In the genomic region with DNA sequence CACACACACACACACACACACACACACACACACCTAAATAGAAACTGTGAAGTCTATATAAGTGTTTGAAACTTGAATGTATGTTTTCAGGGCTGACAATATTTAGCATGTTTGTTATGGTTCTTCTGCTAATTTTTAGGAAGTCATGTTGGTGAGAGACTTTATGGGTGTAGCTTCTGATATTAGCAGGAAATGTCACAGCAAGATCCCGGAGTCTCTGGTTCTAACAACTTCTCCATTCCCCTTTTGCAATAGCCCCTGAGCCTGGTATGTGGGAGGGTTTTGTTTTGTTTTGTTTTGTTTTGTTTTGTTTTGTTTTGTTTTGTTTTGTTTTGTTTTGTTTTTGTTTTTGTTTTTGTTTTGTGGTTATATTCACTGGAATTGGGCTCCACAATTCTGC, we compare ENCODE assay signal across 22 mouse cellular contexts.
"Had no signal": no experiment of that assay in that cellular context is flagged by ENCODE, and none has a peak within 500 bp of the region (broad histone marks: within the 10 kb centered on the region; RNA-seq: fewer than 3 reads in every experiment).

No protein-coding gene starts in this region.

- H3K27me3 ChIP-seq: kidney, embryonic 15.5 days; limb, embryonic 13.5 days; liver, embryonic 13.5 days; neural tube, embryonic 12.5 days; neural tube, embryonic 15.5 days; stomach, embryonic 15.5 days had no signal

- H3K4me2 ChIP-seq: kidney, embryonic 15.5 days; limb, embryonic 13.5 days; liver, embryonic 13.5 days; lung, embryonic 14.5 days; midbrain, embryonic 11.5 days; neural tube, embryonic 12.5 days; neural tube, embryonic 15.5 days; stomach, embryonic 15.5 days had no signal

- H3K4me1 ChIP-seq: kidney, embryonic 15.5 days; limb, embryonic 13.5 days; liver, embryonic 13.5 days; neural tube, embryonic 12.5 days; neural tube, embryonic 15.5 days; stomach, embryonic 15.5 days had no signal

- ATAC-seq: intestine, postnatal 0 days had no signal

- DNase-seq: kidney, adult 8-10 months; kidney, postnatal 10 days; kidney, postnatal 36 days; left cerebral cortex, postnatal 4 days; liver; liver, embryonic 13.5 days; lung, embryonic 14.5 days; lung, postnatal 10 days; lung, postnatal 4 days; midbrain, embryonic 14.5 days; right cerebral cortex, adult 18-20 months; right cerebral cortex, postnatal 14 days; right cerebral cortex, postnatal 4 days; thymus, adult 18-20 months; thymus, postnatal 36 days had no signal

- H3K4me3 ChIP-seq: kidney, embryonic 15.5 days; limb, embryonic 13.5 days; liver, embryonic 13.5 days; neural tube, embryonic 12.5 days; neural tube, embryonic 15.5 days; stomach, embryonic 15.5 days had no signal

- H3K27ac ChIP-seq: kidney, embryonic 15.5 days; limb, embryonic 13.5 days; liver, embryonic 13.5 days; neural tube, embryonic 12.5 days; neural tube, embryonic 15.5 days; stomach, embryonic 15.5 days had no signal

- H3K9ac ChIP-seq: kidney, embryonic 15.5 days; limb, embryonic 13.5 days; liver, embryonic 13.5 days; lung, embryonic 14.5 days; neural tube, embryonic 12.5 days; neural tube, embryonic 15.5 days; stomach, embryonic 15.5 days had no signal

- H3K36me3 ChIP-seq: kidney, embryonic 15.5 days; limb, embryonic 13.5 days; liver, embryonic 13.5 days; neural tube, embryonic 12.5 days; neural tube, embryonic 15.5 days; stomach, embryonic 15.5 days had no signal

- H3K9me3 ChIP-seq: kidney, embryonic 15.5 days; limb, embryonic 13.5 days; liver, embryonic 13.5 days; neural tube, embryonic 12.5 days; neural tube, embryonic 15.5 days; stomach, embryonic 15.5 days had no signal
